Mouse (Mus musculus) bone marrow macrophage, adult 2 months (primary cell): ENCODE data around the gene Olfr774.

Experiments
- CTCF ChIP-seq: IDR thresholded peaks from 2 replicates; pipeline ENCODE4 v1.5.1; 2012; ENCODE audit warnings: low read depth, mild to moderate bottlenecking, low read length, moderate library complexity
- POLR2A ChIP-seq: IDR thresholded peaks from 2 replicates; pipeline ENCODE4 v1.6.1; 2012; ENCODE audit warnings: mild to moderate bottlenecking, low read depth, low read length, borderline replicate concordance

DNA sequence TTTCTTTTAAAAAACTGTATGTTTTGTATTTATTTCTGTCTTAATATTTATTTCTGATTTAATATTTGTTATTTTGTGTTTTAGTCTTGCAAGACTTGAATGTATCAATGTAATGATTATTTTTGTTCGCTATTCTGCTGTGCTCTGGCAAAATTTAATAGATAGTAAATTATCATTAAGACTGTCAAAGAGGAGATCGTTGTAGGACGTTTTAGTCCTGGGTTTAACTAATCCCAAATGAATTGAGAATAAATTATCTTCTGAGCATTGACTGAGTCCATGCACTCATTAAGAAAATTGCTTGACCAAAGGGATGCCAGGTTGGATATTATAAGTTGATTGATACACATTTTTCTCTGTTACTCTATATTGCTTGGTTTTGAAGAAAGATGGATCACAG, 12.1 kb downstream of the Olfr774 start, which contains the start of gene Olfr775:
- TF ChIP-seq CTCF: no peak
- no peak for TF ChIP-seq POLR2A
